Mouse (Mus musculus) midbrain, embryonic 14.5 days (tissue): Measurements from ENCODE around the gene Pgm5. TPM values are rescaled to one million over a fixed set of nuclear protein-coding genes. Genes with fewer than 3 reads are reported as not detected.

Experiments
- ATAC-seq: fragments of 200-750 bp; cut with Nextera tagmentation; 2 replicates; pipeline ENCODE4 v1.8.0; 2017; ENCODE audit warnings: moderate number of reproducible peaks, moderate library complexity; ENCODE audit not compliant: low FRiP score, low TSS enrichment
- DNase-seq: peaks from one replicate; pipeline ENCODE4 v3.0.0-alpha.2; 2015
- H3K27ac ChIP-seq: fragments of 300-500 bp; sonication (generic); replicated peaks from 2 replicates; pipeline ENCODE4 v1.5.1; 2014; ENCODE audit warnings: mild to moderate bottlenecking, low read depth, low read length, moderate library complexity
- H3K27me3 ChIP-seq: fragments of 300-500 bp; sonication (generic); 2 replicates; pipeline ENCODE4 v1.6.1; 2014; ENCODE audit warnings: low read length, control low read depth, mixed read lengths; ENCODE audit not compliant: control insufficient read depth, insufficient read depth
- H3K36me3 ChIP-seq: fragments of 300-500 bp; sonication (generic); 2 replicates; pipeline ENCODE4 v1.6.1; 2014; ENCODE audit warnings: low read length, control low read depth; ENCODE audit not compliant: control insufficient read depth, insufficient read depth
- H3K4me1 ChIP-seq: fragments of 300-500 bp; sonication (generic); 2 replicates; pipeline ENCODE4 v1.6.1; 2014; ENCODE audit warnings: mild to moderate bottlenecking, antibody characterized with exemption, low read length, control low read depth; ENCODE audit not compliant: control insufficient read depth, insufficient read depth
- H3K4me2 ChIP-seq: fragments of 300-500 bp; sonication (generic); 2 replicates; pipeline ENCODE4 v1.6.1; 2014; ENCODE audit warnings: mild to moderate bottlenecking, low read length, moderate library complexity
- H3K4me3 ChIP-seq: fragments of 300-500 bp; sonication (generic); replicated peaks from 2 replicates; pipeline ENCODE4 v1.5.1; 2014; ENCODE audit warnings: low read depth, low read length
- H3K9ac ChIP-seq: fragments of 300-500 bp; sonication (generic); replicated peaks from 2 replicates; pipeline ENCODE4 v1.6.1; 2014; ENCODE audit warnings: mild to moderate bottlenecking, low read length, moderate library complexity
- H3K9me3 ChIP-seq: fragments of 300-500 bp; sonication (generic); 2 replicates; pipeline ENCODE4 v1.6.1; 2016; ENCODE audit warnings: low read length, control low read depth, mixed read lengths; ENCODE audit not compliant: control insufficient read depth
- WGBS: fragments of 180-500 bp; shearing (Covaris S2); extraction: QIAGEN DNeasy Blood & Tissue Kit; methylation state at CpG from one replicate; pipeline ENCODE4 v1.1.7; 2014; 5-methylcytosine and 5-hydroxymethylcytosine counted together
- polyA plus RNA-seq: library from polyadenylated mRNA; unstranded; fragments of >200 nt; fragmentation: Nextera tagmentation; extraction: Ambion mirVana; gene quantifications from 2 replicates; pipeline ENCODE4 v1.2.1, GENCODE M21; 2014

Gene Pgm5
- polyA plus RNA-seq, 1 experiment from 2014 or later = 0.91 TPM

DNA sequence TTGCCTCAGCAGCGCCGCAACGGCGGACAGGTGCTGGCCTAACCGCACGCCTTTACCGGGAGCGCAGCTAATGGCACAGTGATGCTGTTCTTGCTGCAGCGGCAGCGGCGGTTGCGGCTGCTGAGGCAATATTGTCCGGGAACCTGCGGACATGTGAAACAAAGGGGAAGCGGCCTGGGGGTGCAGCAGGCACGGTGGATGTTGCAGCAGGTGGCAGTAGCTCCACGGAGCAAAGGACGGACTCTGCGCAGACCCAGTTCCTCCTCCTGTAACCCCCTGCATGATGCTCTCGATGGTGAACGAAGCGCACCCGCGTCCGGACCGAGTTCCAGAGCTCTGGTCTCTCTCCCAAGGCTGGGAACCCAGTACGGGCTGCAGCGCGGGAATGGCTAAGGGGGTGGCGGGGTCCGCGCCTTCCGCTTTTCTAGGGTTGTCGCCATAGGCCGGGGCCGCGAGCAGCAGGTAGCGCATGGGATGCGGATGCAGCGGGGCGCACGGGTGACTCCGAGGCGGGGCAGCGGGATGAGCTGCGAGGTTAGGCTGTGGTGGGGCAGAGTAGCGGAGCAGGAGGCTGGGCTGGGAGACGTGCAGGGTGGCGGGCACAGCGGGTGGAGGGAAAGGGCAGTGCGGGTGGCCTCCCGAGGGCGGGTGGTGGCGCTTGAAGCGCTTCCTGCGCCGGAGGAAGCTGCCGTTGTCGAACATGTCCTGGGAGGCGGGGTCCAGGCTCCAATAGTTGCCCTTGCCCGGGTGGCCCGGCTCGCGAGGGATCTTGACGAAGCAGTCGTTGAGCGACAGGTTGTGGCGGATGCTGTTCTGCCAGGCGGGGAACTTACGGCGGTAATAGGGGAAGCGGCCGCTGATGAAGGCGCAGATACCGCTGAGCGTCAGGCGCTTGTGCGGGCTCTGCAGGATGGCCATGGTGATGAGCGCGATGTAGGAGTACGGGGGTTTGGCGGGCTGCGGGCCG, 38.2 kb upstream of the Pgm5 start:
- no peaks in the 10 kb centered on the region for H3K36me3 ChIP-seq
- no peaks in the 10 kb centered on the region for H3K9me3 ChIP-seq
- H3K4me2 ChIP-seq = peak overlapping the region; percentile 74
- peak; percentile 70 for DNase-seq
- H3K9ac ChIP-seq = no peak overlapping the region
- peak; percentile 58 for ATAC-seq
- under 1% methylated on average over 84 of the region's 84 CpGs for WGBS
- peak overlapping the region; percentile 39 for H3K4me3 ChIP-seq
- H3K4me1 ChIP-seq = peaks cover 18% of the 10 kb centered on the region; the same call in 1 of the 2 replicates
- peaks cover 74% of the 10 kb centered on the region for H3K27me3 ChIP-seq
- no peak overlapping the region for H3K27ac ChIP-seq

DNA sequence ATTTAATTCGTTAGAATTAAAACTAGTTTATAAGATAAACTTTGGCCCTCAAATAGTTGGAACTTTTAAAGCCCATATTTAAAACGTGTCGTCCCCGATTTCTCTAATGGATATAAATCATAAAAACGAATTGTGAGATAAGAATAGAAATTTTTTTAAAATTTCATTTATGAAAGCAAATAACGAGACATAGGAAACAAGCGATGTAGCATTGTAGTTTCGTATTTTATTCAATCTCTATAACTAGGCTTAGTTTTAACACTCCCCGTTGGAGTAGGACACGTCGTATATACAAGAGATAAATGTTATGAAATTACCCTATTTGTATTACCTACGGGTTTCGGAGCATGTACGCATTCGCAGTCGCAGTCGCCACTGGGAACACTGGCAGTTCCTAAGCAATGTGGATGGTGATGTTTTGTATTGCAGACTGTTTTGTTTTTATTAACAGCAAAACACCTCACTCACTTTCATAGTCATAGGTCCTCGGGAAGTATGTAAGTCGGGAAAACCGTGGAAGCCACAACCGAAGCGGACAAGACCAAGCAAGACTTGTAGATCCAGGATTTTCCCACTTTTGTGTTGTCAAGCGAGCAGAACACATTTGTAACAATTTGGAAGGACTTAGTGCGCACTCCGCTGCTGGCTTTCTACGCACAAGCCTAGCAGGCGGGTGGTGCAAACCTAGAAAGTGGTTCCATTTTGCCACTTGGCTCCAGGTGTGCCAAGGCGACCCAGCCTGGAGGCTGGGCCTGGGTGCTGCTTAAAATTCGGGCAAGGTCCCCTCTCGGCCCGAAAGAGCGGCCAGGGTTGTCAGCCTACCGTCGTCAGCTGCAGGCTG, 37.3 kb upstream of the Pgm5 start:
- Histone ChIP-seq H3K4me3 (peak overlapping the region; percentile 39), H3K36me3 (no peaks in the 10 kb centered on the region), H3K4me1 (peaks cover 18% of the 10 kb centered on the region; the same call in 1 of the 2 replicates), H3K27me3 (peaks cover 74% of the 10 kb centered on the region), H3K27ac (no peak overlapping the region), H3K4me2 (peak overlapping the region; percentile 74), H3K9me3 (no peaks in the 10 kb centered on the region), H3K9ac (no peak overlapping the region)
- peak; percentile 57 for DNase-seq
- 2% methylated on average over 34 of the region's 34 CpGs for WGBS
- no peak for ATAC-seq

DNA sequence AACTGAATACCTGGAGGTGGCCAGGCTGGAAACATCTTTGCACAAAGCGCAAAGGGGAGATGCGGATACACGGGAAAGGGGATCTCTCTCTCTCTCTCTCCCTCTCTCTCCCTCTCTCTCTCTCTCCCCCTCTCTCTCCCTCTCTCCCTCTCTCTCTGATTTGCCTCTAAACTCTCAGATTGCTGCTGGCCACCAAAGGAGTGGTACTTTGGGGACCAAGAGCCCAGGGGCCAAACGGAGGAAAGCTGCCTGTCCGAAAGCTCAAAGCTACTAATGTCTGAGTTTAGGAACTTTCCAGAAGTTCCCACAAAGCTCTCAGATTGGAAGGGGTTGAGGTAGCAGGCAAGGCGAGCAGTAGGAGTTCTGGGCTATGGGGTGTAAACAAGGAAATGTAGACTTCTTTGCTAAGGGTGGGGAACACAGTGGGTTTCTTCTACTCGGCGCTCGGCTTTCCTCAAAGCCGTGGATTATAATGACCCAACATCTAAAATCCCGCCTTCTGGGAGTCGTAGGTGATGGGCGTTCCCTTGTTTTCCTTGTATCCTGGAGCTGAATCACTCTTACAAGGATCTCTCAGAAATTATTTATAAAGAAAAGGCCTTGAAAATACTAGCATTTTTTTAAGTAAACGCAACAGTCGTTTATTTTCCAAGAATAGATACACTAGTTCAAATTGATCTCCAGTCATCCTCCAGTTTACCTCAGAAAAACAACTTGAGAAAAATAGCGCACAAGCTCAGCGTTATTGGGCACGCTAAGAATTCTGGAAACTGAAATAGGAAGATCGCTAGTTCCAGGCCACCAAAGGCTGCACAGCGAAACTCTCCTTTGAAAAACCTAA, 36.5 kb upstream of the Pgm5 start:
- Histone ChIP-seq H3K4me3 (no peak overlapping the region), H3K9ac (no peak overlapping the region), H3K4me2 (no peak overlapping the region), H3K27me3 (peaks cover 70% of the 10 kb centered on the region), H3K27ac (no peak overlapping the region), H3K4me1 (peaks cover 18% of the 10 kb centered on the region; the same call in 1 of the 2 replicates), H3K36me3 (no peaks in the 10 kb centered on the region), H3K9me3 (no peaks in the 10 kb centered on the region)
- WGBS = 1% methylated on average over 20 of the region's 20 CpGs
- peak; percentile 55 for DNase-seq
- no peak for ATAC-seq

DNA sequence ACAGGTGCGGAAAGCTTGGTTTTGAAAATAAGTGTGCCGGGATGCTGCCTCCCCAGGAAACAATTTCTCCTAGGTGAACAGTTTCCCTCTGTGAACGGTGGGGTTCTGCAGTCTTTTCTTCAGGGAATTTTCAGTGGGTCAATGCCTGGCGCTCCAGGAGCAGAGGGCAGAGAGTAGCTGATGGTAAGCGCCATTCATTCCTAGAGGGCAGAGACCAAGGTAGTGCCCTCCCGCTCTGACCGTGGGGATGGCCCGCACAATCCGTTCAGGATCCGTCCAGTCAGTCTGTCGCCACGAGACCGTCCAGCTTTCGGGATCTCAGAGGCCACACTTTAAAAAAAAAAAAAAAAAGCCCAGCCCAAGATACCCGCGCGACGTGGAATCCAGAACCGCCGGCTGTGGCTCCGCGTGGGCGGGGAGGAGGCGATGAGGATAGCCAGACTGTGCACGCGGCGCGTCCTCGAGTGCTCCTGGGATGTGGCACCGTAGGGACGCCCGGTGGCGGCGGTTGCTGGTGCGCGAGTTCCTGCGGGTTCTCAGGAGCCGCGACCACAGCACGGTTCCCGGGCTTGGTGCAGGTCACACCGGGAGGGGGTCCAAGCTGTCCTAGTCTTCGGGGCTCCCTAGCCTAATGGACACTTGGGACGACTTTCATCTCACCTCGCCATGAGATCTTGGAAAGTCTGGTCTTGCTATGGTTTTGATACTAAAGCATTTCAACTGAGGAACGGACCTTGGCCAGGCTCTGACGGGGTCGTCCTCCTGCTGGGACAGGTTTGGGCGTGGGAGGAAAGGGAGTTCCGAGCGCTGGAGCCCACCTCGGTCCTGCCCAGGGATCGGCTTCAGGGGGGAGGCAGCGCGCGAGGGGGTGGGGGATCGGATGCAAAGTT, 35.6 kb upstream of the Pgm5 start:
- Histone ChIP-seq H3K27me3 (peaks cover 62% of the 10 kb centered on the region), H3K9ac (no peak overlapping the region), H3K27ac (no peak overlapping the region), H3K4me2 (peak overlapping the region; percentile 33), H3K4me1 (peaks cover 18% of the 10 kb centered on the region; the same call in 1 of the 2 replicates), H3K36me3 (no peaks in the 10 kb centered on the region), H3K9me3 (no peaks in the 10 kb centered on the region), H3K4me3 (peak overlapping the region; percentile 7; the same call in 1 of the 2 replicates)
- DNase-seq = peak; percentile 43
- 1% methylated on average over 57 of the region's 57 CpGs for WGBS
- no peak for ATAC-seq

DNA sequence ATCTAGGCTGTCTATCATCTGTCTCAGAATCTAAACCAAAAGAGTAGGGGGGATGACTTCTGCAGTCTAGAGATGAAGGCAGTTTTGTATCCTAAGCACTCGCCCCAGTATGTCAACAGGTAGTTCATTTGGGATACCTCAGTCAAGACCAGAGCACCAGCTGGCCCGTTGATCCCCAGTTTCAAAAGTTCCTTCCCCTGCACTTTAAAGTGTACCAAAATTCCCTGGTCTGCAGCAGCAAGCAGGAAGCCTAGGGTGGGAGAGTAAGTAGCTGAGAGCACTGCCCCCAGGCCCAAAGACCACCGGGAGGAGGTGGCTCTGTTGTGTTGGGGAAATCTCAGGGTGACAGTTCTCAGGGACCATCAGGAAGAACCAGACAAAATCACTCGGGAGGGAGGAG, 34.9 kb upstream of the Pgm5 start:
- no peak for ATAC-seq
- DNase-seq = no peak
- no peaks in the 10 kb centered on the region for H3K36me3 ChIP-seq
- no peaks in the 10 kb centered on the region for H3K9me3 ChIP-seq
- H3K4me2 ChIP-seq = no peak overlapping the region
- no peak overlapping the region for H3K4me3 ChIP-seq
- H3K27me3 ChIP-seq = peaks cover 55% of the 10 kb centered on the region
- peaks cover 18% of the 10 kb centered on the region; the same call in 1 of the 2 replicates for H3K4me1 ChIP-seq
- no peak overlapping the region for H3K27ac ChIP-seq
- no peak overlapping the region for H3K9ac ChIP-seq
- WGBS = 17% methylated on average over 4 of the region's 4 CpGs

DNA sequence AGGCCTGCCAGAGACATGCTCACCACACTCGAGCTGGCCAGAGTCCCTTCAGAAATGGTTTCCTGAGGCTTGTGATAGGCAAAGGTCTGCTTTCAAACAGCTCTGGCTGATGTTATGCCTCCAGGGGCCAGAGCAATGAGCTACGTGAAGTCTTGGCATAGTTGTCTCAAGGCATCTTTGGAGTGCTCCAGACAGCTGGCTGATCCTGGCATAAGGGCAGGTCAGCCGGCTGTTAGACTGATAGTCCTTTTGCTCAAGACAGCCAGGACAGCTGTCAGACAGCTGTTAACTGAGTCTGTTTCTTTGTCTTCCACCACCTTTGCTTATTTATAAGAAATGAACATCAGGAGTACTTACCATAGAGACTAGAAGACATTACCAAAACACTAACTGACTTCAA, 25.2 kb upstream of the Pgm5 start:
- ATAC-seq (no peak), DNase-seq (no peak)
- Histone ChIP-seq H3K4me2 (no peak overlapping the region), H3K36me3 (no peaks in the 10 kb centered on the region), H3K27ac (no peak overlapping the region), H3K9ac (no peak overlapping the region), H3K4me3 (no peak overlapping the region), H3K4me1 (no peaks in the 10 kb centered on the region), H3K9me3 (no peaks in the 10 kb centered on the region), H3K27me3 (no peaks in the 10 kb centered on the region)
- WGBS = 81% methylated on average over 3 of the region's 3 CpGs

DNA sequence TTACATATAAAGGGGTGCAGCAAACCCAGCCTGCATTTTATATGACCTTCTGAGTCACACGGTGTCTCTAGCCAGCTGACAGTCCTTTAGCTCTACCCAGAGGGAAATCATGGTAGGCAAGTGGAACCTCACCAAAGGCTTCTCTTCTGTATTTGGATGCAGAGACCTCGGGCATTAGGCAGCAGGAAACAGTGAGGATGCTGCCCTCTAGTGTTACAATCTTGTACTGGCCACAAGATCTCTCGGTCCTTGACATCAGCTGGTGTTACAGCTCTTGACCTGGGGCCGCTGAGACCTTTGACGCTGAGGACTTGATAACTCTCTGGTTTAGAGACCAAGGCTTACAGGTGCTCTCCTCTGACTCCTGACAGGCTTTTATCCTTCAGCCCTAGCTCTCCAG, 23.8 kb upstream of the Pgm5 start:
- Histone ChIP-seq H3K27ac (no peak overlapping the region), H3K27me3 (no peaks in the 10 kb centered on the region), H3K4me1 (no peaks in the 10 kb centered on the region), H3K4me3 (no peak overlapping the region), H3K36me3 (no peaks in the 10 kb centered on the region), H3K9me3 (no peaks in the 10 kb centered on the region), H3K4me2 (no peak overlapping the region), H3K9ac (no peak overlapping the region)
- 15% methylated on average over 5 of the region's 5 CpGs for WGBS
- DNase-seq (peak; percentile 85), ATAC-seq (no peak)
